Mouse (Mus musculus) gastrocnemius, postnatal 36 days (tissue): ENCODE data around the gene Gm49333. TPM values are rescaled to one million over a fixed set of nuclear protein-coding genes. Genes with fewer than 3 reads are reported as not detected.

Experiments
- DNase-seq, 2 experiments: peaks; one replicate each; pipeline ENCODE4 v3.0.0; 2022
- intact Hi-C: fragments of 180-260 bp; cut with DNase I; formaldehyde crosslinking; loops from one replicate; pipeline ENCODE4 v1.15.1; 2025
- long read RNA-seq, 2 experiments: library from polyadenylated mRNA; stranded (forward); transcript quantifications; one replicate each; pipeline ENCODE4 v2.0.0; 2021
- total RNA-seq, 2 experiments: library from RNA; stranded (reverse); gene quantifications; 2 replicates each; pipeline ENCODE4 v1.2.3; 2021

Gene Gm49333
- not detected for total RNA-seq
- long read RNA-seq, experiment 1, partial matches to known transcripts: 0 of 1 reads
- long read RNA-seq, experiment 1, other reads (novel, unspliced or antisense): 1 of 1 reads
- long read RNA-seq, experiment 2: 0 reads

GRCm38 (mm10) chr16:20611357-20612227, at the start of gene Gm49333, which contains the start of the genes Eef1akmt4 and Alg3:
TSS of gene Gm49333 (plus strand) at chr16:20611610.
TSS of gene Eef1akmt4 (plus strand) at chr16:20611593.
TSS of gene Alg3 (minus strand) at chr16:20611735.
- intact Hi-C loops: no loop called here
- DNase-seq: peak; percentile 78

DNA sequence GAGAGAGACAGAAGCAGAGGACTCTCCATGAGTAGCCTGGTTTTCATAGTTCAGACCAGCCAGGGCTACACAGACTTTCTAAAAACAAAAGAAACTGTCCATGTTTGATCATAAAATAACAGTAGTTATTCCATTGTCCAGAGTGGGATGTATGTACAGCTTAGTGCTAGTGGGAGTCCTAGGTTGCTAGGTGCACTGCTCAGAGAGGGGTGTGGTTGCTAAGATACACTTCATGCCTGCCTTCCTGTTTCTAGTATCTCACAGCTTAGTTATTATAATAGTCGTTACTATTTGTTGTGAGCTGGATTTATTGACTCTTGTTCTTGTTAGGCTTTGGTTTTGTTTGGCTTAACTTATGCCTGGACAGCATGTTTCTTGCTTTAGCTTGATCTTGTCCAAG, 46.3 kb upstream of the Gm49333 start:
- intact Hi-C loops: no loop called here
- DNase-seq: no peak

DNA sequence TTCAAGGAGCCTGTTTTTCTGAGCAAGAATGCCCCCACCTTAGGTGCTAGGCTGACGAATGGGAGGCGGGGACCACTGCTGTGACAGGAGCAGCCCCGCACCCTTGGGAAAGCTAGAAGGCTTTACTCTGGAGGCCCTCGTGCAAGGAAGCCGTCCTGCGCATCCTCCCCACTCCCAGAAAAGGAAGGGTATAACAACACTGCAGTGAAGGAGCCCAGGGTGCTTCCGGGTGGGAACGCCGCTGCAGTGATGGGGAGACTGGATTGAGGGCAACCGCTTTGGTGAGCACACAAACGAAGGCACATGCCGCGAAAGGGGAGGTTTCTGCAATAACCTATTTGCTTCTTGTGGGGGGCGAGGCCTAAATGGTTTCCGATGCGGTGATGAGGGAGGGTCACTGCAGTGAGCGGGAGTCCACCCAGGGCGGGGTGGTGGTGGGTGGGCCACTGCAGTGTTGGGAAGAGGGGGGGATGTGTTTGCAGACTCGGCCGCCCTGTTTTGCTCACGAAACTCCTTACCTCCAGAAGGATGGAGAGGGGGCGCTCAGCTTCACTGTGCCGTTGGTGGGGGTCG, 22.0 kb upstream of the Gm49333 start, which contains the start of gene Vwa5b2:
Vwa5b2 (plus strand) TSS at position 106 of the 573 bp plus-strand sequence.
- DNase-seq: no peak
- intact Hi-C loops: no loop called here

DNA sequence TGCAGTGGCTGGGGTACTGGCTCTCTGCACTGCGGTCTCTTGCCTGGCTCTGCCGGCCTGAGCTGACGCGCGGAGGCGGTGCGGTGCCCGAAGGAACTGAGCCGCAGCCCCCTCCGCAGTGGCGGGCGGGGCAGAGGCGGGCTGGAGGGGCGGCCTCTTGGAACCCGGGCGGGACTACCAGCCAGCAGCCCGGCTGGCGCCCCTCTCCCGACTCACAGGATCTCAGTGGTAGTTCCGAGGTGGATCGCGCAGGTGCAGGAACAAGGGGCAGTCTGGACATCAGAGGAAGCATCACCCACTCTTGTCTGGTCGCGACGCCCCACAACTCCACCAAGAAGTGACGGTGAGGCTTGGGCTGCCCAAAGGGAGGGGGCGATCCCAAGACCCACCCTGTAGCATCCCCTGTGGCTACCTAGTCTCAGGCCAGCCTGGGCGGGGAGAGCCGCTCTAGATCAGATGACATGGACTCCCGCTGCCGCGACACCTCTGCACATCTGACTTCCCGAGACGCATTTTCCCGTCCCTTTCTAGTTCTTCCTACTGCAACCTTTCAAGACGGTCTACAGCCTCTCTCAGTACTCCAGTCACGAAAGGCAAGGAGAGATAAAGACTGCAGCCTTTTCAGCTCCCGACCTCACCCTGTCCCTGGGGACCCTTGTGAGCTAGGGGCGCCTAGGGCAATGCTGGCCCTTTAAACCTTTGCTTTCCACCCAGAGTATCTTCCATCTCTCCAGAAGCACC, 21.3 kb upstream of the Gm49333 start:
- no peak for DNase-seq
- intact Hi-C loops: no loop called here

DNA sequence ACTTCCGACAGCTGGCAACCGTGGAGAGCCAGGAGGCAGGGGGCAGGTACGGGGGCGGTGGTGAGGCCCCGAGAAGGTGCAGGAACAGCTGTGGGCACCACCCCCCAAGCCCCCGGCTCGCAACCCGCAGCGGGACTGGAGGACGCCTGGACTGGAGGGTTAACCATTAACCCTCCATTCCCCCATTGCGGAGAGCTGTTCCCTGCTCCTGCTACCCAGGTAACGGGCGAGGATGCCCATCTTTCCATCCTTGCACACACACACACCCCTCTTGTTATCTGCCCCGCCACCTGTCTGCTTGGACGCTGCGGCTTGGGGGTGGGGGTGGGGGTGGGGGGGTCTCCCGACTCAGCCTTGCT, 20.8 kb upstream of the Gm49333 start:
- no peak for DNase-seq
- intact Hi-C loops: no loop called here

- no peak for DNase-seq
- intact Hi-C loops: no loop called here
These were observed 20.2 kb upstream of the Gm49333 start for GRCm38 (mm10) chr16:20591076-20591705.

GRCm38 (mm10) chr16:20595060-20595673, 16.2 kb upstream of the Gm49333 start:
- intact Hi-C loops: no loop called here
- DNase-seq: no peak

DNA sequence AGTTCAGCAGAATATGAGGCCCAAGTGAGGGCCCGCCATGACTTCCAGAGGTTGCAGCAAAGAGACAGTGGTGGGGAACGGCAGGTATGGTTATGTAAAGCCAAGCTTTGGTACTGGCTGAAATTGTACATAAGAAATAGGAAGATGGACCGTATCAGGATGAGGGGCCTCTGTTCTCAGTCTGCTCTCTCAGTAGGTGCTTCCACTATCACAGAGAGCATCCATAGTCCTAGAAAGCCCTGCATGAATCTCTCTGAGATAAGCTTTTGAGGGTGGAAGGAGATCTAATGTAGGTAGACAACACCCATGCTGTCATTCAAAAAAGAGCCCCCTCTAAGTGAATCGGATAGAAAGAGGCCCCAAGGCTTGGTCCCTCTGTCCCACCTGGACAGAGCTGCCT, 15.7 kb upstream of the Gm49333 start:
- DNase-seq: no peak
- intact Hi-C loops: no loop called here

- no peak for DNase-seq
- intact Hi-C loops: no loop called here
These were observed 14.5 kb upstream of the Gm49333 start for GRCm38 (mm10) chr16:20596687-20597441.

DNA sequence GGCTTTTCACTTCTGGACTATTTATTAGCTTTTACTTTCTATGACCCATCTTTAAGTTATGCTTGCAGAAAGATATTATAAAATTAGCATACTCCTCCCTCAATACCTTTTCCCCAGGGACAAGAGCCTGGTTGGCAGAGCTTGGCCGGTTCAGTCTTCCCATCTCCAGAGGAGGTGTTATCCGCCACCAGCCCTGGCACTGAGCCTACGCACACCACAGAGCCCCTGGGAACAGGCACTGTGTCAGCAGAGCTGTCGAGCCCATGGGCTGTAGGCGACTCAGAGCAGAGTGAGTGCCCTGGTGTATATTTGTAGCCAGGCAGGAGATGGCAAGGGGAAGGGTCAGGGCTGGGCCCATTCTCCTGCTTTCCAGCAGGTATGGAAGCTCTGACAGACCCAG, 10.9 kb upstream of the Gm49333 start:
- no peak for DNase-seq
- intact Hi-C loops: loop anchor here (5.0 kb wide), 1 partner anchor 38 kb away; no protein-coding TSS in a partner anchor

GRCm38 (mm10) chr16:20604705-20605104, 6.7 kb upstream of the Gm49333 start:
- intact Hi-C loops: loop anchor here (5.0 kb wide), 1 partner anchor 42 kb away; no protein-coding TSS in a partner anchor
- no peak for DNase-seq

DNA sequence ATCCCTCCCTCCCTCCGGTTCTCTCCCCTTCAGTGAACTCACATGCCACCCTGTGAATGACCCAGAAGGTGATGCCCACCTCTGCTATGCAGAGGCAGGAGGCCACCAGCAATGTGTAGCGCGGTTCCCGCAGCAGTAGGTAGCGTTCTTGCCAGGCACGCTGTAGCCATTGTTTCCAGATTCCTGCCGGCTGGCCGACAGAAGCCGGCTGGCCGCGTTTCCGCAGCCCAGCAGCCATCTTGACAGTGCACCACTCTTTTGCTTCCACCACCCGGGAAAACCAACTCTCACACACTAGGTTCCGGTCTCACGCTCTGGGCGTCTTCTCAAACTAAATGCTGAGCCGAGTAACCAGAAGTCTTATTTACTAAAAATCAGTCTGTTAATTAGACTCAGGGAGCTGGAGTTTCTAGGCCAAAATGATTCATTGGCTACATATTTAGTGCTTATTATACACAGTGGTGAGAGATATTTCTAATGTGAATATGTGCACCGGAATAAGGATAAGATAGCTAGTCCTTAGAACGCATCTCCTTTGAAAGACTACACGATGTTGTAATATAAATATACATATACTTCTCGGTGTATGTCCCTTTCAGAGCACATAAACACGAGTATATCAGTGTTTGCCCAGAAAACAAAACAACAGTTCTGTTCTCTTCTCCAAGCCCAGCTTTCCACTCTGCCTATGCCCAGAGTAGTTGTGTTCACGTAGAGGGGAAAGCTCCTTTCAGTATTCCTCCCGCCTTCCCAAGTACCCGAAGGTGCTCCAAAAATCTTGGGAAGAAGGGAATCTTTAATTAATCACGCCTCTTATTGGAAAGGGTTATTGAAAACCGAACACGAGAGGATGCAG, 681 bp upstream of the Gm49333 start:
- peak; percentile 55 to 74 for DNase-seq
- intact Hi-C loops: no loop called here

DNA sequence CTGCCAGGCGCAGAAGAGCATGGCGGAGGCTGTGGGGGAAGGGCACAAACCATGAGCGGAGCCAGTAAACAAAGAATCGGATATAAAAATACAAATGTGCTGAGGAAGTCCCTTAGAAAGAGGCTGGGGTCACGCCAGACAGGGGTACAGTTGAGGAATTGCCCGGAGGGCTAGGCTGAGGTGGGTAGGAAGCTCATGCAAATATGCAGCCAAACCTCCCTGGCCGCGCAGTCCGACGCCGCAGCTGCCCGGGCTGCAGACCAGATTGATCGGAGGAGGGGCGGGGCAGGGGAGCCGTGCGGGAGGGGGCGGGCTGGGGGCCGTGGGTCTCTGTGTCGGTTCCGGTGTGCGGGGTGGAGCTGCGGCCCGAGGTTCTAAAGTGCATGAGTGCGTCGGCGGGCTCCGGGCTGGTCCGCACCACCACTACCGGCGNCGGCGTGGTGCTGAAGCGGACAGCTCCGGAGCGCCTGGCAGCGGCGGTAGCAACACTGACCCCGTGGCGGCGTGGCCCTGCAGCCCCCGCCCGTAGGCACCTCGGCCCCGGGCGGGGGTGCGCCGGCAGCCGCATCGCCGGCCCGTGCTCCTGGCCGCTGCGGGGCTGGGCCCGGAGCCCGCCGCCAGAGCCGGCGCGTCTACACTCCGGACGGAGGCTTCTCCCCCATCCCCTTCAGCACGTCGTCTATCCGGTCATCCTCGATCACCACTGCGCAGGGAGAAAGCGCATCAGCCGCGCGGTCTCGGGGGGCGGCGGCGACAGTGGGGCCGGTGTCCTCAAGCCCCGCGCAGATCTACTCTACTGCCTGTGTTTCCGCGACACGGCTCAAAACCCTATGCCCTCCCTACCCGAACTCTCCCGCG, 8.4 kb downstream of the Gm49333 start:
- intact Hi-C loops: no loop called here
- no peak for DNase-seq

- intact Hi-C loops: no loop called here
- no peak for DNase-seq
These were observed 9.0 kb downstream of the Gm49333 start for GRCm38 (mm10) chr16:20620399-20620735.

DNA sequence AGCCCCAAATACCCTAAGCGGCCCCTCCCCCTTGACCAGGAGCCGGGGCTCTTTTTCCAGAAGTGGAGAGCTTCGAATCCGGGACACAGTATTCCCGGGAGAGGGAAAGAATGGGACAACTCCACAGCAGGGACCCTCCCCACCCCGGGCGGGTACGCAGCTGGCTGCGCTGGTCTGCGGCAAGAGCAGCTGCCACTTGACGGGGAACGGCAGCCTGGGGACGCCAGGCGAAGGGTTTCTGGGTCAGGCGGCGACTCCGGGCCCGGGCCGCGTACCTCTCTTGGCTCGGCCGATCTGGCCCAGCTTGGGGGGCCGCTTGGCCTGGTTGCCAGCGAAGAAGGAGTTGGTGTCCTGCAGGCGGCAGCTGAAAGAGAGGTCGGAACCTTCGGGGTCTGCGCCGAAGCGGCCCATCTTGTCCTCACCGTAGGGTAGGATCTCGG, 9.4 kb downstream of the Gm49333 start:
- intact Hi-C loops: no loop called here
- no peak for DNase-seq

DNA sequence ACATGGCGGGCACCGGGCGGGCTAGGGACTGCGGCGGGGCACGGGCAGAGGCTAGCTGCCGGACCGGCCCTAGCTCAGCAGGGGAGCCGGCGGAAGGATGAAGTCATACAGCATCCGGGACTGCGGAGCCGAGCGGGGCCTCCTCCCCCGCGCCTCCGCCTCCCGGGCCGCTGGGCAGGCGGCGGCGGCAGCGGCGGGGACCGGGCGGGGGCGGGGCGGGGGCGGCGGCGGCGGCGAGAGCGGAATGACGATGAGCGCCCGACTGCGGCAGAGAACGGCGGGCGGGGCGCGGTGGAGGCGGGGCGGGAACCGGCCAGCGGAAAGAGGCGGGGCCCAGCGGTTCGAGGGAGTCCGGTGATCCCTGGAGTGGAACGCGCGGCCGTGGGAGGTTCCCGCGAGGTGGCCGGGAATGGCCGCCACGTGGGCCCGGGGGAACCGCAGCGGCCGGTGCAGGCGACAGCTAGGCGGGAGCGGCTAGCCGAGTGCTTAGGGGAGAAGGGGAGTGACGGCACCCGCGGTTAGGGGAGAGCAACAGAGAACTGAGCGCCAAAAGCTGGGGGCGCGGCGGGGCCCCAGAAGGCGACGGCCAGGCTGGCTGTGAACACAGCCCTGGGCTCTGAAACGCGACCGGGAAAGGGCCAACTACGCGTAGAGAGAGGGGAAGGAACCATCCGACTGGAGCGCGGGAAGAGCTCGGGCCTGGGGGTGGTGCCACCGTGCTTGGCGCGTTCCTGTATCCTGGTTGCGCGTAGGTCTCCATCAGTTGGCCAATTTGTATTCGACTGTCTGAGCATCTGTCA, 10.0 kb downstream of the Gm49333 start, which contains the start of gene Camk2n2:
Camk2n2 (minus strand) TSS at position 97 of the 800 bp plus-strand sequence.
- intact Hi-C loops: no loop called here
- DNase-seq: peak; percentile 42
